Mouse (Mus musculus): ENCODE data around the gene Adamts15.

DNA sequence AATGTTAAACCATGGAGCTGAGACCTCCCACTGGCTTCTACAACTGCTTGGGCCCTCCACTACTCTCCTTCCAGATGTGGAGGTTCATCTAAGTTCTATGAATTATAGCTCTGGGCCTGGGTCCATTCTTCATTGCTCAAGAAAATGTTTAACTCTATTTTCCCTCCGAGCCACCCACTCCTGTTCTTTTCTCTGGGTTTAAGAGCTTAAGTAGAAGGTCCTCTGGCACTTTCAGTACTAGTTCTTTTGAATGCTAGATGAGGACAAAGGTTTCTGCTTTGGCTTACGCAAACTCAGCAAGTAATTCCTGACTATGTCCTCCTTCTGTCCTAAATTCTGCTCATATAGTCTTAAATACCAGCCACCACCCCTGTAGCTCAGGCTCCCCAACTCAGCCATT lies 6.5 kb upstream of the Adamts15 start:
- TF ChIP-seq POLR2A (IDR thresholded peaks at IDR 0.05; ENCODE audit: insufficient read depth, low read depth, low read length) = no peak
- TF ChIP-seq CTCF (IDR thresholded peaks at IDR 0.05; ENCODE audit: insufficient read depth, low read depth, low read length) = no peak

Measured in olfactory bulb, adult 2 months (tissue).